Mouse (Mus musculus) monocyte, adult 2 months (primary cell): Measurements from ENCODE around the gene Phospho2.

ENCODE experiments used
- DNase-seq, 2 experiments: peaks; one replicate each; pipeline ENCODE4 v3.0.0; 2022; ENCODE audit warnings: low spot score in 2 of 2, low read depth in 1 of 2

The Phospho2 gene

GRCm38 (mm10) chr2:69823129-69823677 is 33.8 kb downstream of the Phospho2 start:
- DNase-seq, result no peak

GRCm38 (mm10) chr2:69825898-69826297 is 36.5 kb downstream of the Phospho2 start:
- no peak for DNase-seq

DNA sequence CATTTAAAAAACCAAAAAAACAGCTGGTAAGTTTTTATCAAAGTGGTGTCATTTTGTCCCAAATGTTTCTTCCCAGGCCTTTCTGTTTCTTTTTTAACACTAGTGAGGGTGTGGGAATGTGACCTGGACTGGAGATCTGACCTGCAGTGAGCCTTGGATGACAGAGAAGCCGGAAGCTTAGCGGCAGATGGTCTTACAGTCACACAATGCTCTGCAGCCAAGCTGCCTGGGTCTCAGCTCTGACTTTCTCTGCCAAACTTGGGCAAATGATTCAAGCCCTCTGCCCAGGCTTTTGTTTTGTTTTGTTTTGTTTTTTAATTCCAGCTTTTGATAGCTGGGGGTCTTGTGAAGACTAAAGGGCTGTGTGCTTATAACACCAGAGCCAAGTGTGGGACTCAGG is 37.0 kb downstream of the Phospho2 start:
- no peak for DNase-seq

- DNase-seq, result no peak
Observed at GRCm38 (mm10) chr2:69828031-69828430, 38.6 kb downstream of the Phospho2 start.

DNA sequence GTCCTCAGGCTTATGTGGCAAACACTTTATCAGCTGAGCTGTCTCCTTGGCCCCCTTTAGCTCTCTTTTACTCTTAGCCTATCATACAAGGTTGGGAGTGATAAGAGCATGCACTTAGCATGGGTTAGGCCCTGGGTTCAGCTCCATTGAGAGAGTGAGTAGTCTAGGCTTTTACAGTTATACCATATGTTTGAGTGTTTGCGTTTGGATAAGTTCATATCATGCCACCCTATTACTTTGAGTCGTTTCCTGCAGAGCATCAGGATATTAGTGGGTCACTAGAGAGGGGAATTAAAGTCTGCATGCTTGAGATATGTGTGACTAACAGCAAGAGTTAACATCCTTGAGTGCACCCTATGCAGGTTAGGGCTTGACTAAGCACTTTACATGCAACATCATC is 40.3 kb downstream of the Phospho2 start:
- DNase-seq, result no peak

DNA sequence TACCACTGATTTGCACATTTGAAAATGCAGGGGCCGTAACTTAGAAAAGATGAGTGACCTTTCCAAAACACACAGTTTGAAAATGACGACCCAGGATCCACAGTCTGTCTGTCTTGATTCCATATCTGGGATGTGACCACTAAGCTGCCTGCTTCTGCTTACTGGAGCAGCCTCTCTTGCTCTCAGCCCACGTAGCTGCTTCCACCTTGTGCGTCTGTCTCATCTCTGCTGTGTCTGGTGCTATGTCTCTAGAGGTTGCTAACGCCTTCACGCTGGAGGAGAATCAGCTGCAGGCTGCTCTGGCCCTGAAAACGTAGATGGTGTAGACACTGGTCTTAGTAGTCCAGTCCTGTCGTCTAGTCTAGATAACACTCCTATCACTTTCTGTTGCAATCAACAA is 40.7 kb downstream of the Phospho2 start:
- no peak for DNase-seq

DNA sequence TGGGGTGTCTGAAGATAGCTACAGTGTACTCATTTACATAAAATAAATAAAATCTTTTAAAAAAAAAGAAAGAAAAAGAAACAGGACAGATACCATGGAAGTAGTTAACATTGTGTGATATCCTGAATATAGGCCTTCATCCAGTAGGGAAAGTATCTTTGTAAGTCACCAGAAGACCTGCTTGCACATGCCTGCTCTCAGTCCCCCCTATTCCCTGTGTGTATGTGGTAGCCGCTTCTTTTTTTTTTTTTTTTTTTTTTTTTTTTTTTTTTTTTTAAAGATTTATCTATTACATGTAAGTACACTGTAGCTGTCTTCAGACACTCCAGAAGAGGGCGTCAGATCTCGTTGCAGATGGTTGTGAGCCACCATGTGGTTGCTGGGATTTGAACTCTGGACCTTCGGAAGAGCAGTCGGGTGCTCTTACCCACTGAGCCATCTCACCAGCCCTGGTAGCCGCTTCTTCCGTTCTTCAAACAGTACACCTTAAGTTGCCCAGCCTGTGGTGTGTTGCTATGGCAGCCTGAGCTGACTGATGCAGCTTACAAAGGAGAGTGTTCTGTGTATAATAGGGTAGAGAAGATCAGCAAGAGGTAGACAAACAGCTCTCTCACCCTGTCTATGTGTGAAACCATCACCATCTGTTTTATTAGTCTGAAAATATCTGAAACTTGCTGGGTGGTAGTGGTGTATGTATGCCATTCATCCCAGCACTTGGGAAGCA is 48.0 kb downstream of the Phospho2 start:
- no peak for DNase-seq

DNA sequence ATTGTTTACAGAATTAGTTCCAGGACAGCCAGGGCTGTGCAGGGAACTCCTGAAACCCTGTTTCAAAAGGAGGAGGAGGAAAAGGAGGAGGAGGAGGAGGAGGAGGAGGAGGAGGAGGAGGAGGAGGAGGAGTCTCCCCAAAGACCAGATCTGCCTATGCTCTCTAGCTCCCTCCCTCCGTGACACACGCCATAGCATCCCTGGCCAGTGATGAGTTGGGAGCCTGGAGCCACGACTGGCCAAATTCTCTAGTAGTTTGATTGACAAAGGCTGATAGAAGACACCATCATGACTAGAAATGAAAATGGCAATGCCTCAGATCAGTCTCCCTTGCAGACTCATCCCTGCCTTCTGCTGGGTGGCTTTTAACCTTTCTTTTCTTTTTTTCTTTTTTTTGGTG is 48.6 kb downstream of the Phospho2 start:
- no peak for DNase-seq

DNA sequence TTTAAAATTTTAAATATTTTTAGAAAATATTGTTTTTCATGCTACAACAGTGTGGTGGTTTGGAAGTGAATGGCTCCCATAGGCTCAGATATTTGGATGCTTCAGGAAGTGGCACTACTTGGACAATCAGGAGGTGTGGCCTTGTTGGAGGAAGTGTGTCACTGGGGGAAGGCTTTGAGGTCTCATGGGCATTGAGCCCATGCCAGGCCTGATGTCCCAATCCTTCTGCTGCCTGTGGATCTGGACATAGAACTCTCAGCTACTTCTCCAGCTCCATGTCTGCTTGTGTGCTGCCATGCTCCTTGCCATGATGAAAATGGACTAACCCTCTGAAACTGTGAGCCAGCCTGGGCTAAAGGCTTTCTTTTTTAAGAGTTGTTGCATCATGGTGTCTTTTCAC is 49.3 kb downstream of the Phospho2 start:
- no peak for DNase-seq

GRCm38 (mm10) chr2:69840261-69840660 is 50.8 kb downstream of the Phospho2 start:
- DNase-seq, result no peak

GRCm38 (mm10) chr2:69849215-69849614 is 59.8 kb downstream of the Phospho2 start:
- no peak for DNase-seq
